Mouse (Mus musculus): ENCODE measurements around the gene Cyp2e1. TPM values are rescaled to one million over a fixed set of nuclear protein-coding genes. Genes with fewer than 3 reads are reported as not detected.
"Not testable (repeated sequence)": the region's sequence is repeated elsewhere in the genome, so short reads cannot be mapped to it uniquely, and the experiment has no call there.

The Cyp2e1 gene
- polyA plus RNA-seq, 1 experiment, result not detected

- no peak for TF ChIP-seq GATA1 (IDR thresholded peaks at IDR 0.05; ENCODE audit: low read length)
- no peak for TF ChIP-seq TAL1 (IDR thresholded peaks at IDR 0.05; ENCODE audit: low read length)
- Histone ChIP-seq H3K4me1 (ENCODE audit: control insufficient read depth) (no peaks in the 10 kb centered on the region), H3K27me3 (ENCODE audit: control insufficient read depth) (no peaks in the 10 kb centered on the region), H3K4me3 (replicated peaks) (no peak overlapping the region), H3K9me3 (ENCODE audit: control insufficient read depth, low read length) (no peaks in the 10 kb centered on the region), H3K36me3 (ENCODE audit: control insufficient read depth) (no peaks in the 10 kb centered on the region)
These were observed 7.2 kb upstream of the Cyp2e1 start for GRCm38 (mm10) chr7:140756151-140756854.

GRCm38 (mm10) chr7:140760647-140761046 is 2.9 kb upstream of the Cyp2e1 start:
- H3K27me3 ChIP-seq (ENCODE audit: control insufficient read depth), result no peaks in the 10 kb centered on the region
- H3K9me3 ChIP-seq (ENCODE audit: control insufficient read depth, low read length), result no peaks in the 10 kb centered on the region
- TF ChIP-seq TAL1 (IDR thresholded peaks at IDR 0.05; ENCODE audit: low read length) (no peak), GATA1 (IDR thresholded peaks at IDR 0.05; ENCODE audit: low read length) (no peak)
- no peaks in the 10 kb centered on the region for H3K36me3 ChIP-seq (ENCODE audit: control insufficient read depth)
- H3K4me1 ChIP-seq (ENCODE audit: control insufficient read depth), result no peaks in the 10 kb centered on the region
- no peak overlapping the region for H3K4me3 ChIP-seq (replicated peaks)

DNA sequence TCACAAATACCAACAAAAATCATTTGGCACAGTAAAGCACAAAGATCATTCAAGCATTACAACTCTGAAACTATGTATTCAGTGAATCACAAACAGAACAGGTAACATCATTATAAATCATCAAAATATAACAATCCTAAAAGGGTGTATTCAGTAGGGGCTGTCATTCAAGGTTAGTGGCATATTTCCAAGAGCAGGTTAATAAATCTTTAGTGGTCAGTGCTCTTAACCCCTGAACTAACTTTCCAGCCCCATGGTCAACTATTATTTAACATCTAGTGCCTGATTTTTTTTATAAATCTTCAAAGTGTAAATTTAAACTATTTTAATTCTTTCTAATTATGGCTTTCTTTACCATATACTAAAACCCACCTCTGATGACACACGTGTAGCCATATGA is 1.9 kb downstream of the Cyp2e1 start:
- H3K4me1 ChIP-seq (ENCODE audit: control insufficient read depth); H3K36me3 ChIP-seq (ENCODE audit: control insufficient read depth); H3K9me3 ChIP-seq (ENCODE audit: control insufficient read depth, low read length); H3K27me3 ChIP-seq (ENCODE audit: control insufficient read depth); H3K4me3 ChIP-seq (replicated peaks): not testable (repeated sequence)

DNA sequence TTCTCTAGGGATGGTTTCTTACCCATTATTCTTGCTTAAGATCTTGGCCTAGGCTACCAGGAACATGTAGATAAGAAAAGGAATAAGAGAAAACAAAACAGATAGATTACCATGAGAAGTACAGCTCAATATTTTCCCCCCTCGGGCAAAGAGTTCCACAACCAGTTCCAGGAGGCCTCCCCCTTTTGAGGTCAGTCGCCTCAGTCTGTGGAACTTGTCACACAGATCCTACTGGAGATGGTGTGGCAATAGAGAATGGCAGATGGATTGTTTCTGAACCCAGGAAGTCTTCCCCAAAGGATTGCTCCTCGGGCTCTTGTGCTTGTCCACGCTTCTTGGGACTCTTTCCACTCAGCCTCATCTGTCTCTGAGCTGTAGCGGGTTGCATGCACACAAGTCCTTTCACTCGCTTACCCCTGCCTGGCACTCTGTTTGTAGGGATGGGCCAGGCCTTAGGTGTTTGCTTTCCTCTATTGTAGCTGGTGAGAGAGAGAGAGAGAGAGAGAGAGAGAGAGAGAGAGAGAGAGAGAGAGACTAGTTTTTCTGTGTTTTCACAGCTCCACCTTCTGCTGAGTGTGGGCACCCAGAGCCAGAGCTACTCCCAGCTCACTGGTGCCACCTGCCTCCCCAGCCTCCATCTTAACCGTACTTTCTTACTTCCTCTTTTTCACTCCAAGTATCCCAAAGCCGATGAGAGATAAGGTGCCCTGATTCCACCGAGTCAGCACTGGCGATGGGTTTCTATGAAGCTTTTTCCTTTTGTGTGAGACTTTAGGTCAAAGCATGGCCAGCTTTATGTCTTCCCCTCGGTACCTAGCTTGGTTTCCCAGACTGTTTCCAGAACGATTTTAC is 2.6 kb downstream of the Cyp2e1 start:
- TF ChIP-seq TAL1 (IDR thresholded peaks at IDR 0.05; ENCODE audit: low read length) (no peak), GATA1 (IDR thresholded peaks at IDR 0.05; ENCODE audit: low read length) (no peak)
- Histone ChIP-seq H3K9me3 (ENCODE audit: control insufficient read depth, low read length) (no peaks in the 10 kb centered on the region), H3K4me1 (ENCODE audit: control insufficient read depth) (no peaks in the 10 kb centered on the region), H3K27me3 (ENCODE audit: control insufficient read depth) (no peaks in the 10 kb centered on the region), H3K36me3 (ENCODE audit: control insufficient read depth) (no peaks in the 10 kb centered on the region), H3K4me3 (replicated peaks) (no peak overlapping the region)

- H3K4me3 ChIP-seq (replicated peaks), result no peak overlapping the region
- H3K27me3 ChIP-seq (ENCODE audit: control insufficient read depth), result no peaks in the 10 kb centered on the region
- H3K4me1 ChIP-seq (ENCODE audit: control insufficient read depth), result no peaks in the 10 kb centered on the region
- H3K36me3 ChIP-seq (ENCODE audit: control insufficient read depth), result no peaks in the 10 kb centered on the region
- no peak for TF ChIP-seq GATA1 (IDR thresholded peaks at IDR 0.05; ENCODE audit: low read length)
- no peak for TF ChIP-seq TAL1 (IDR thresholded peaks at IDR 0.05; ENCODE audit: low read length)
- no peaks in the 10 kb centered on the region for H3K9me3 ChIP-seq (ENCODE audit: control insufficient read depth, low read length)
These were observed 17.0 kb downstream of the Cyp2e1 start for GRCm38 (mm10) chr7:140780548-140780947.

GRCm38 (mm10) chr7:140787406-140788052 is 24.0 kb downstream of the Cyp2e1 start, which contains the start of gene Syce1:
Syce1 (minus strand) TSS chr7:140787852.
- Histone ChIP-seq H3K4me3 (replicated peaks) (no peak within 1 kb of the TSS), H3K36me3 (ENCODE audit: control insufficient read depth) (no peaks in the 10 kb centered on the region), H3K27me3 (ENCODE audit: control insufficient read depth) (no peaks in the 10 kb centered on the region), H3K9me3 (ENCODE audit: control insufficient read depth, low read length) (peaks cover 3% of the 10 kb centered on the region; the same call in 1 of the 2 replicates), H3K4me1 (ENCODE audit: control insufficient read depth) (no peaks in the 10 kb centered on the region)
- TF ChIP-seq TAL1 (IDR thresholded peaks at IDR 0.05; ENCODE audit: low read length), result no peak
- no peak for TF ChIP-seq GATA1 (IDR thresholded peaks at IDR 0.05; ENCODE audit: low read length)

- TF ChIP-seq TAL1 (IDR thresholded peaks at IDR 0.05; ENCODE audit: low read length) (no peak), GATA1 (IDR thresholded peaks at IDR 0.05; ENCODE audit: low read length) (no peak)
- Histone ChIP-seq H3K4me3 (replicated peaks) (no peak overlapping the region), H3K9me3 (ENCODE audit: control insufficient read depth, low read length) (peaks cover 3% of the 10 kb centered on the region; the same call in 1 of the 2 replicates), H3K27me3 (ENCODE audit: control insufficient read depth) (no peaks in the 10 kb centered on the region), H3K36me3 (ENCODE audit: control insufficient read depth) (no peaks in the 10 kb centered on the region), H3K4me1 (ENCODE audit: control insufficient read depth) (no peaks in the 10 kb centered on the region)
These were observed 24.5 kb downstream of the Cyp2e1 start for GRCm38 (mm10) chr7:140788053-140788435.

GRCm38 (mm10) chr7:140793541-140793940 is 30.0 kb downstream of the Cyp2e1 start:
- Histone ChIP-seq H3K27me3 (ENCODE audit: control insufficient read depth) (no peaks in the 10 kb centered on the region), H3K9me3 (ENCODE audit: control insufficient read depth, low read length) (no peaks in the 10 kb centered on the region), H3K36me3 (ENCODE audit: control insufficient read depth) (no peaks in the 10 kb centered on the region), H3K4me1 (ENCODE audit: control insufficient read depth) (no peaks in the 10 kb centered on the region), H3K4me3 (replicated peaks) (no peak overlapping the region)
- no peak for TF ChIP-seq TAL1 (IDR thresholded peaks at IDR 0.05; ENCODE audit: low read length)
- TF ChIP-seq GATA1 (IDR thresholded peaks at IDR 0.05; ENCODE audit: low read length), result no peak

- no peaks in the 10 kb centered on the region for H3K9me3 ChIP-seq (ENCODE audit: control insufficient read depth, low read length)
- no peak overlapping the region for H3K4me3 ChIP-seq (replicated peaks)
- no peaks in the 10 kb centered on the region for H3K36me3 ChIP-seq (ENCODE audit: control insufficient read depth)
- no peaks in the 10 kb centered on the region for H3K4me1 ChIP-seq (ENCODE audit: control insufficient read depth)
- TF ChIP-seq GATA1 (IDR thresholded peaks at IDR 0.05; ENCODE audit: low read length) (no peak), TAL1 (IDR thresholded peaks at IDR 0.05; ENCODE audit: low read length) (no peak)
- H3K27me3 ChIP-seq (ENCODE audit: control insufficient read depth), result no peaks in the 10 kb centered on the region
These were observed 34.1 kb downstream of the Cyp2e1 start for GRCm38 (mm10) chr7:140797619-140798018.
